Mouse (Mus musculus) adipose tissue, adult 10 weeks (tissue): Measurements from ENCODE around the gene Slc44a1. TPM values are rescaled to one million over a fixed set of nuclear protein-coding genes. Genes with fewer than 3 reads are reported as not detected.

ENCODE experiments used
- polyA plus RNA-seq: library from polyadenylated mRNA; stranded (reverse); fragments of 350-450 nt; fragmentation: Illumina TruSeq; extraction: RNeasy Lipid Tissue Mini Kit (QIAGEN cat#74804); gene quantifications from one replicate; pipeline ENCODE4 v1.2.3, GENCODE M21; 2014; ENCODE audit warnings: low read depth, low replicate concordance

Gene Slc44a1
- 44.0 TPM for polyA plus RNA-seq

DNA sequence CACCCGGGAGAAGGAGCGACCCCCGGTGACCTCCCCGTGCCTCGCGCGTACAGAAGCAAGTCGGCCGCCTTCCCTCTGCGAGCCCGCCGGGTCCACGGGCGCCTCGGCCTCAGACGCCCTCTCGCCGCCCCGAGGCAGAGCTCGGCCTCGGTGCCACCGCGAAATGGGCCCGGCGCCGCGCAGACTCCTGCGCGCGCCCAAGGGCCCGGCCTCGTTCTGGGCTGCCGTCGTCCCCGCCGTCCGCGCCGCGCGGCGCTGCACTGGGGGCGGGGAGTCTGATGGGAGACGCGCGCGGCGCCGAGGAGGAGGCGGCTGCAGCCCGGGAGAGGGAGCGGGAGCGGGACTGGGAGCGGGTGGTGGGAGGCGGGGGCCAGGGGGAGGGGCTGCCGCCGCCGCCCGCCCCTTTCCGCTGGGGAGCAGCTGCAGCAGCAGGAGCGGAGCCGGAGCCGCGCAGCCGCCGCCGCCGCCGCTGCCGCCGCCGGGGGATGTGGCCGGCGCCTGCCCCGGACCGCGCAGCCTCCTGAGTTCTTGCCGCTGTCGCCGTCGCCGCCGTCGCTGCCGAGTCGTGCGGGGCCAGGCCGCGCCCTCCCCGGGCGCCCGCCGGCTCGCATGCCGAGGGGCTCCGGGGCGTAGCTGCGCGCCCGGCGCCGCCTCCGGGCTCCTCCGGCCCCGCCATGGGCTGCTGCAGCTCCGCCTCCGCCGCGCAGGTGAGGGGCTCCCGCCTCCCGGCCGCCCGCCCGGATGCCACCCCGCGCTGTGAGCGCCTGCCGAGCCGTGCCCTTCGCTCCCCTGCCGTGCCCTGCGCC lies at the start of gene Slc44a1:
TSS of gene Slc44a1 (plus strand) at position 404 of the 806 bp plus-strand sequence.

DNA sequence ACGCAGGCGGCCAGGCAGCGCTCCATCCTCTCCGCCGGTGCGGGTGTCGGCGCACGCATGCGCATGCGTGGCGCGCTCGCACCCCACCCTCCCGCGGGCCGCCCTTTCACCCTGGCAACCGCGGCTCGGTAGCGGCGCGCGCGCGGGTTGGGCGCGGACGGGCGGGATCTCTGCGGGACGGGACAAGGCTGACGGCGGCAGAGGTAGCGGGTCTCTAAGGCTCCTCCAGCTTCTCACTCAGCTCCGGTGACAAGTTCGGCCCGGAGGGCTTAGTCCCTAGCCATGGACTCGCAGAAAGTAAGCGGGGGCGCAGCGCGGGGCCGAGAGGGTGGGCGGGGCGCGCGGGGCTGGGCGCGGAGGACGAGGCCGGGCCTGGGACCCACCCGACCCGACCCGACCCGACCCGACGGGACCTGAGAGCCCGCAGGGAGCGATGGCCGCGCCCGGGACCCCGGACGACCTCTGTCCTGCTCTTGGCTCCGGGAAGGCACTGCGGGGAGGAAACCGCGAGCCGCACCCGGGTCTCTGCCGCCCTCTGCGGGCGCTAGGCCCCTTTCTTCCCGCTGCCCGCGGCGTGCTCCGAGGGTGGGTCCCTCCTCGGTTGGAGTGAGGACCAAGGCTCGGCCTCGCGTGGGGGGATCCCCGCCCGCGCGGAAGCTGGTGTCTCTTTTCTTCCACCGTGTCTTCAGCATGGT lies 191.2 kb downstream of the Slc44a1 start, which contains the start of gene Fsd1l:
TSS of gene Fsd1l (plus strand) at position 156 of the 695 bp plus-strand sequence.

Other genes starting within 250 kb of the Slc44a1 start
- gene Fsd1l, start 191.1 kb downstream of the Slc44a1 start, polyA plus RNA-seq: 6.3 TPM